Mouse (Mus musculus): ENCODE data around the gene Ttc16.
A peak's percentile ranks its signal among the peaks of the same experiment; 100 is the strongest.

The Ttc16 gene

DNA sequence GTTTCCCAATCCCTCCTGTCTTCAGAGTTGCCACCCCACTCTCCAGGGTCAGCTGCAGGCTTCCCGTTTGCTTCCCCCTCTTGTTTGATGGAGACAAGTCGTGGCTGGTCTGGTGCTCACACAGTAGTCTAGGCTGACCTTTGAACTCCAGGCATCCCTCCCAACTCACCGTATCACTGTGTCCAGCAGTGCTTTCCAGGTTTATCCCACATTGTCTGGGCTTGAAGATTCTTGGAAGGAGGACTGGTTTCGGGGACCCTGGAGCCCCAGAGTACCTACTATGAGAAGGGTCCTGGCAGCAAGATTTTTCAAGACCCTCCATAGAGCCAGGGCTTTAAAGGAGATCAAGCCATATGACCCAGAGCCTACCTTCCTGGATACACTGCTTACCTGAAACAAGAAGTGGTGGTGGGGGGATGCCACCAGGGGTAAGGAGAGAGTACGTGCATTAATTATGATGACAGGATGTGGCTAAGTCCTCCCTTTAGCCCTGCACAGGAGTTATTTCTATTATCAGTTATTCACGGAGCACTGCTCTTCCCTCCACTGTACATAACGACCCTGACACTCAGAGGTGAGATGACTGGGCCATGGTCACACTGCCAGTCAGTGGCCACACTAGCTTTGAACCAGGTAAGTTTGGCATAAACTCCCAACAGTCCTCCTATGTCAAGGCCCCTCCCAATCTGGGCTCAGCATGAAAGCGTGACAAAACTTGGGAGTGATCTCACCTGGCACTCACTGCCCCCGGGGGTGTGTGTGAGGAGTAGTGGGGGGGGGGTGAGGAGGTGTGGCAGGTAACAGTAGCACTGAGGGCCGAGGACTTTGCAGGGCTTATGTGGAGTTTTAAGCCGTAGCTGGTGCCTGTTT, 61.1 kb downstream of the Ttc16 start:
- peak in 1 of 2 experiments; percentile 32 for DNase-seq

DNA sequence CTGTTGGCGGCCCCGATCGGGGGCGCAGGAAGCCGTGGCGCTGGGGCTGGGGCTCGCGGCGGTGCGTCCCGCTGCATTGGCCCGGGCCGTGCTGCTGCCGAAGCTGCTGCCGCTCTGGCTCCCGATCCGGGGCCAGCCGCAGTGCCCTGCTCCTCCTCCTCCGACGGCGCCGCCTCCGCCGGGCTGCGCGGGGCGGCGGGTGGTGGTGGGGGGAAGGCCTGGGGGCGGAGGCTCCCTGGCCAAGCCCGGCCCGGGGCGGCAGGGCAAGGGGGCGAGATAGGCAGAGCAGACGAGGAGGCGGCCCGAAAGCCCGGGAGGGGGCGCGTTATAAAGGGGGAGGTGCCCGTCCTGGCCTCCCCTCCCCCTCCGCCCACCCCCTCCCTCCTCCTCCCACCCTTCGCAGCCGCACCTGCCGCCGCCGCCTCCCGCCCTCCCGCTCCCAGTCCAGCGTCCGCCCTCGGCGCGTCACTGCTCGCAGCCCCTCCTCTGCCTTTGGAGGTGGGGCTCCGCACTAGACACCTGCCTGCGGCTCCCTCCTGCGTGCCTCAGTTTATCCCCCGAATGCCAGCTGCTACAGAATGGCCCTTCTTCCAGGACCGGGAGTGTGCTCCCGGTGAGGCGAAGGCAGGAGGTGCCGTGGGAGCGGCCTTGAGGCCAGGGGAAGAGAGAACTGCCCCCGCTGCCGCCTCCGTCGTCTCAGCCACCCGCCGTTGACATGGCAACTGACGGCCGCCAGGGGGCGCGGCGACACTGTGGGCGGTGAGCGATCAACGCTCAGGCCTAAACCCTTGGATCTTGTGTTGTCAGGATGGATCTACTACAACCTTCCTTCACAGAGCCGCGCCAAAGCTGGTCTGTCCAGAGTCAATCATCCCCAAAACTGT, 62.3 kb downstream of the Ttc16 start, which contains the start of gene Cdk9:
Gene Cdk9, minus strand, starts transcription at position 143 of the 884 bp plus-strand sequence.
- DNase-seq = peak; percentile 92 to 95

DNA sequence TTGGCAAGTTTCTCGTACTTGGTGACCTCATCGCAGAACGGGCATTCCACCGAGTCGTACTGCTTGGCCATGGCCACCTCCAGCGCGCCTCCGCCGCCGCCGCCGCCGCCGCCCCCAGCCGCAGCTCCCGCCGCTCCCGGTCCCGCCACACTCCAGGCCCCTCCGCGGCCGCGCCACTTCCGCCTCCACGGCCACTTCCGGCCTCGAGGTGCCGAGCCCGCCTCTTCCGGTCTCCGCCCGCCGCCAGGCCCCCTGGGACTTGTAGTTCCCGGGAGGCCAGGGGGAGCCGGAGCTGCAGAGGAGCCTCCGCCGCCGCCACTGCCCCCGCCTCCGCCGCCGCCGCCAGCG, 62.9 kb downstream of the Ttc16 start:
- DNase-seq = peak; percentile 94 to 96

DNA sequence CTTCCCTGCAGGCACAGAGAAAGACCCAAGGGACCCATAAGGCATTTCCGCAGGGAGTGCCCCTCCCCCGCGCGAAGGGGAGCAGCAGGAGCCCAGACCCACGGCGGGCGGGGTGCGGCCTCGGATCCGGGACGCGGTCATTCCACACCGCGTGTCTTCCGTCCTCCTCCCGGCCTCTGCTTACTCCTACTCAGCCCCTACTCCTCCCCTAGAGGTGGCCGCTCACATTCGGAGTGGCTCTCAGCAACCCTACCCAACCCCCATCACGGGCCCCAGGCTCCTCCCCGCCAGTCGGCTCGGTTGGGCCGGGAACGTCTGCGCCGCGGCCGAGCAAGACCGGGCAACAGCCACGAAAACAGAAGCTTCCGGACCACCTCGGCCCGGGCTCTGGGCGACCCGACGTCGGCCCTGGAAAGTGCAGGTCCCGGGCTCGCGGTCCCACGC, 63.3 kb downstream of the Ttc16 start:
- DNase-seq = peak; percentile 64 to 78

DNA sequence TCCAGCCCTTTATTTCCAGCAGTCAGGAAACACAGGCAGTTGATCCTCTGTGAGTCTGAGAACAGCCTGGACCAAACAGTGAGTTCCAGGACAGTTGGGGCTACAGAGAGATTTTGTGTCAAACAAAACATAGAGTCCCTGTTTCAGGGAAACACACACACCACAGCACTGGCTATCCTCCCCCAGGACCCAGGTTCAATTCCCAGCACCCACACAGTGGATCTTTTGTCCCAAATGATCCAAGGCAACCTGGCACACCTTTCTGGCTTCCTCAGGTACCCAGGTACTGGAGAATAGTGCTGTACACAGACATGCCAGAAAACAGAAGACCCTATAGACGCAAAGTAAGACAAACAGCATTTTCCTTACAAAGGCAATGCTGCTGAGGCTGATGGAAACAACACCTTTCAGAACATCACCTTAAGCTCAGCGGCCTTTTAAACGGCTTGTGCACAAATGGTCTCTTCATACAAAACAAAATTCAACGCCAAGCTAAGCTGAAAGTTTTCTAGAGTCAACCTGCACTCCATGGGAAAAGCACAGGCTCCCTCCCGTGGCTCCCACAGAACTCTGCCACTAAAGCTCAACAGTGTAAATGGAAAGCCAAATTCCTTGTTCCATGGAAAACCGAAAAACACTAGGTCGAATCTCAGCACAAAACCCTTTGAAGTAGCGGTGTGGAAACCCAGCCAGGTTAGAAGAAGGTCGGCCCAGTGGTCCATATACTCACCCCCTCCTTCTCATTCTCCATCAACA, 64.0 kb downstream of the Ttc16 start:
- no peak for DNase-seq

DNA sequence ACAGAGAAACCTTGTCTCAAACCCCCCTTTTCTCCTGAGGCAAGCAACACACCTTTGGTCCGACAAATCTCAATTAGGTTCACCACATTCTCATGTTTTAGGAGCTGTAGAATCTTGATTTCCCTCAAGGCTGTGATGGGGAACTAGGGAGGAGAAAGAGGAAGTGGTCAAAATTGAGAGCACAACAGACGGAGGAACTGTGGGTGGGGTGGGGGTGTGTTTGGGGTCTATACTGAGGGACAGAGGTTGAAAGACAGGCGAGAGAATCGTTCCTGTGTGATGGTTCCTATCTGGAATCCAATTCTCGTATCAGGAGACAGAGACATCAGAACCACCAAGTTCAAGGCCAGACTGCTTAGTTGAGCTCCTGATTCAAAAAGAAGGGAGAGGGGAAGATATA, 65.0 kb downstream of the Ttc16 start:
- no peak for DNase-seq

DNA sequence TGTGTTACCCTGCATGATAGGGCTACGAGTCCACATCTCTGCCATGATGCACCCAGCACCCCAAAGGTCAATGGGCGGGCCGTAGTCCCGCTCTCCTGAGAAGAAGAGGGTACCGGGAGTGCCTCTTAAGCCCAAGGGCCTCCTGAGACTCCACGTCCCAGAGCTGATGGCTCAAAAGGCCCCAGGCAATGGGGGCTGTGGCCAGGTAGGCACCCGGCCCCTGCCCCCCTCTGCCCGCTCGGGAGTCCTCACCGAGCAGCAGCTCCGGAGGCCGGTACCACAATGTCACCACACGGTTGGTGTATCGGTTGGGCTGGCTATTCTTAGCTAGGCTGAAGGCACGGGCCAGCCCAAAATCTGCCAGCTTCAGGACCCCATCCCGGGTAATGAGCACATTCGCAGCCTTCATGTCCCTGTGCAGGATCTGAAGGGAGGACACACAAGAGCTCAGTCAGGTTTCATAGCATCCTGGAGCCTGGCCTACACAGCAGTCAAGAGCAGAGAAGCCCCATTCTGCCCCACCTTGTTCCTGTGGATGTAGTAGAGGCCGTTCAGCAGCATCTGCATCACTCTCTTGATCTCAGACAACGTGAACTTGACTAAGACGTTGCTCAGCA, 65.8 kb downstream of the Ttc16 start:
- DNase-seq = no peak

DNA sequence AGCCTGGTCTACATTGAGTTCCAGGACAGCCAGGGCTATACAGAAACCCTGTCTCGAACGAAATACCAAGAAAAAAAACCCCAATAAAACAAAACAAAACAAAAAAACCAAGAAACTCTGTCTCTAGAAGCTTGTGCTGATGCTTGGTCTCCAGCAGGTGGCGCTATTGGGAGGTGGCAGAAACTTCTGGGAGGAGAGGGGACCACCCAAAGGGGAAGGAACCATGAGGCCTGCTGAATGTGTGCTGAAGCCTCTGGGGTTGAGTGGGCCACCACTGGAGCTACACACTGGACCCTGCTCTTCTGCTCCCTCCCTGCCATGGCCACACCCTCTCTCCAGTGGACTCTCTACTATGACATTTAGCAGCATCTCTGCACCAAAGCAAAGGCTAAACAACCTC, 66.8 kb downstream of the Ttc16 start:
- peak; percentile 68 to 69 for DNase-seq
